Mouse (Mus musculus): Measurements from ENCODE around the gene Lgalsl. TPM values are rescaled to one million over a fixed set of nuclear protein-coding genes. Genes with fewer than 3 reads are reported as not detected.

The Lgalsl gene
- 1.3 and 1.6 TPM in 2 replicates for polyA plus RNA-seq (2012; rRNA removed; ENCODE audit: low replicate concordance)

GRCm38 (mm10) chr11:20830686-20831505 is at the start of gene Lgalsl:
Gene Lgalsl (minus strand): TSS chr11:20831056.

Other genes starting within 250 kb of the Lgalsl start
- gene Aftph, start 89.5 kb downstream of the Lgalsl start, polyA plus RNA-seq (2012; rRNA removed; ENCODE audit: low replicate concordance), result 14.4 and 15.3 TPM in 2 replicates